Mouse (Mus musculus) megakaryocyte-erythroid progenitor cell, adult 5-6 weeks (primary cell): ENCODE measurements around the gene Carns1. TPM values are rescaled to one million over a fixed set of nuclear protein-coding genes. Genes with fewer than 3 reads are reported as not detected.
A peak's percentile ranks its signal among the peaks of the same experiment; 100 is the strongest.
"Not testable (repeated sequence)": the region's sequence is repeated elsewhere in the genome, so short reads cannot be mapped to it uniquely, and the experiment has no call there.

Source experiments
- ATAC-seq: replicated peaks from 2 replicates; pipeline ENCODE4 v1.8.0; 2016; ENCODE audit warnings: mild to moderate bottlenecking, inconsistent platforms; ENCODE audit not compliant: severe bottlenecking, poor library complexity, low FRiP score, low TSS enrichment
- total RNA-seq, 2 experiments: library from RNA; stranded (forward) in 1 of 2; stranded (reverse) in 1 of 2; fragments of 200-1000, 215-1000 nt in 1 of 2; fragments of >200 nt in 1 of 2; fragmentation: Nextera tagmentation in 1 of 2; gene quantifications; 2 replicates each; pipeline ENCODE4 v1.2.3; 2014 to 2017

Carns1 gene
- total RNA-seq, 2 experiments from 2014 or later, result 0.19 to 8.1 TPM

- no peak for ATAC-seq
Observed at GRCm38 (mm10) chr19:4139446-4139845, 35.8 kb downstream of the Carns1 start, which contains the start of gene Gpr152. TSS of gene Gpr152 (plus strand) at chr19:4139787.

- no peak for ATAC-seq
Observed at GRCm38 (mm10) chr19:4137913-4138312, 37.4 kb downstream of the Carns1 start.

- ATAC-seq, result peak; percentile 65; the same call in 1 of the 2 replicates
Observed at GRCm38 (mm10) chr19:4136463-4136862, 38.8 kb downstream of the Carns1 start.

- ATAC-seq, result peak; percentile 74; the same call in 1 of the 2 replicates
Observed at GRCm38 (mm10) chr19:4135963-4136345, 39.3 kb downstream of the Carns1 start.

GRCm38 (mm10) chr19:4135229-4135962, 39.9 kb downstream of the Carns1 start:
- not testable (repeated sequence) for ATAC-seq

- ATAC-seq, result no peak
Observed at GRCm38 (mm10) chr19:4134354-4134753, 40.9 kb downstream of the Carns1 start.

- ATAC-seq, result 0 out of 2 replicates have a peak, but pooled peaks have one; percentile 37
Observed at GRCm38 (mm10) chr19:4131768-4132167, 43.5 kb downstream of the Carns1 start.

GRCm38 (mm10) chr19:4131075-4131474, 44.2 kb downstream of the Carns1 start:
- peak; percentile 50 for ATAC-seq

- ATAC-seq, result no peak
Observed at GRCm38 (mm10) chr19:4130106-4130505, 45.2 kb downstream of the Carns1 start.

GRCm38 (mm10) chr19:4129462-4129861, 45.8 kb downstream of the Carns1 start:
- ATAC-seq, result no peak

- no peak for ATAC-seq
Observed at GRCm38 (mm10) chr19:4126759-4127495, 48.4 kb downstream of the Carns1 start.

- ATAC-seq, result peak; percentile 85
Observed at GRCm38 (mm10) chr19:4125741-4126696, 49.3 kb downstream of the Carns1 start, which contains the start of gene Aip. TSS of gene Aip (minus strand) at chr19:4125858.

- not testable (repeated sequence) for ATAC-seq
Observed at GRCm38 (mm10) chr19:4125268-4125667, 50.0 kb downstream of the Carns1 start.

- no peak for ATAC-seq
Observed at GRCm38 (mm10) chr19:4124432-4124831, 50.8 kb downstream of the Carns1 start.

- ATAC-seq, result no peak
Observed at GRCm38 (mm10) chr19:4122411-4123370, 52.6 kb downstream of the Carns1 start.

GRCm38 (mm10) chr19:4121896-4122295, 53.4 kb downstream of the Carns1 start:
- ATAC-seq, result not testable (repeated sequence)

GRCm38 (mm10) chr19:4121097-4121805, 54.0 kb downstream of the Carns1 start:
- ATAC-seq, result peak; percentile 87

GRCm38 (mm10) chr19:4120496-4120895, 54.8 kb downstream of the Carns1 start:
- no peak for ATAC-seq
